Mouse (Mus musculus) cerebellum, adult 9-11 months (tissue): ENCODE data around the gene Syne3.
A peak's percentile ranks its signal among the peaks of the same experiment; 100 is the strongest.

ENCODE experiments used
- DNase-seq: peaks from one replicate; pipeline ENCODE4 v3.0.0; 2022

Syne3 gene

GRCm38 (mm10) chr12:104917297-104917696 lies 92.3 kb downstream of the Syne3 start:
- DNase-seq: no peak

- no peak for DNase-seq
Measured at GRCm38 (mm10) chr12:104916776-104917175, 92.8 kb downstream of the Syne3 start.

GRCm38 (mm10) chr12:104915681-104916080 lies 93.9 kb downstream of the Syne3 start:
- no peak for DNase-seq

DNA sequence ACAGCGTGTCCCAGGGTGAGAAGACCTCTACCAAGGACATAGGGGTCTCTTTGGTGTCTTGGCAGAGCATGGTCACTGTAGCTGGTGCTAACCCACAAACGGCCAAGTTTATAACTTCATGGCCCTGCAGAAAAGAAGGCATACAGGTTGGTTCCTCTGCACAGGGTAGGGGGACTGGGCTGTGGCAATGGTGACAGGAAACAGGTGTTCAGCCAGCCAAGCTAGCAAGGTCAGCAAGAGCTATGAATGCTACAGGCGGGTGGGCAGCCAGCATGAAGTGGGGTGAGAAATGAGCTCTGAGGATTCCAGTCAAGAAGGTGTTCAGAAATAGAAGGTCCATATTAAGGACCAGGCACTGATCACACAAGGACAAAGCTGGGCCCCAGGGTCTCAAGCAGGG lies 96.6 kb downstream of the Syne3 start:
- DNase-seq: no peak

DNA sequence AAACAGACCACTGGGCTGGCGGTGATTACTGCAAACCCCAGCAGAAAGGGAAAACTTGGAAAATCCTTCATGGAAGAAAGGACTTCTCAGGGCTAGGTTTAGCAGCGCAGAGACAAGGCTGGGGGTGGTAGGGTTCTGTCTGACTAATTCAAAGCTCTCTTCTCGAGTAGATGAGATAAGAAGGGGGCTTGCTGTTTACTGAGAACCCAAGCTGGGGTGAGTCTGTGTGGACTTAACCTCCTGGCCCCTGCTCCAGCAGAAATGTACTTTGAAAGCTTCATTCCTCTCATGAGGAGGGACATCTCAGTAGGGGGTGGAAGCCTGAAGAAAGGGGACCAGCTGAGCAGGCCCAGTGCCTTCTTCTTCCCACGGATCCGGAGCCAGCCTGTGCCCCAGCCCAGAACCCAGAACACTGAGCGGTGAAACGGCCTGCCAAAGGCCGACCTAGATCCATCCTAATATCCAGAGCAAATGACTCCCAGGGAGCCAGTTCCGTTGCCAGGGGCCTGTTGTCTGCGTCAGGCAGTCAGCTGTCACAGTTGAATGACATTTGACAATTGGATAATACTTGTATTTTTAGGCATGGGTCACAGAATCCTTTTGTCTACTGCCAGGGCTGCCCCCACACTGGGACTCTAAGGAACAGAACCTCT lies 97.2 kb downstream of the Syne3 start:
- peak; percentile 56 for DNase-seq

DNA sequence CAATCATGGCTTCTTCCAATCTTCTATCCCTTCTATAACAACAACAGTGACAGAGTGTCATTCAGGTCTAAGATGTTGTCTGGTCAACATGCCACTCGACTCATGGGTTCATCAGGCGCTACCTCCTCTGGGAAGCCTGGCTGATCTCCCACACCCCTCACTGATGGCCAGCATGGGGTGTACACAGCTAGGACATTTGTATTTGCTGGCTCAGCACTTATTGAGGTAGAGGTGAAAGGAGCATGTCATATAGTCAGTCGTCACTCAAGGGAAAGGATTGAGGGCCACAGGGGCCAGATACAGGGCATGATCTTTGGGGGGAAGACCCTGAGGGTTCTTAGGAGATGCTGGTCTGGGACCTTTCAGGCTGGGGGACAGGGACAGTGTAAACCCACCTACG lies 99.9 kb downstream of the Syne3 start:
- DNase-seq: no peak

- no peak for DNase-seq
Measured at GRCm38 (mm10) chr12:104908986-104909385, 100.6 kb downstream of the Syne3 start.

- no peak for DNase-seq
Measured at GRCm38 (mm10) chr12:104908024-104908781, 101.4 kb downstream of the Syne3 start.

GRCm38 (mm10) chr12:104907133-104907532 lies 102.5 kb downstream of the Syne3 start:
- no peak for DNase-seq

GRCm38 (mm10) chr12:104904138-104904537 lies 105.5 kb downstream of the Syne3 start:
- DNase-seq: no peak

GRCm38 (mm10) chr12:104902392-104903053 lies 107.1 kb downstream of the Syne3 start:
- DNase-seq: no peak

GRCm38 (mm10) chr12:104901320-104901719 lies 108.3 kb downstream of the Syne3 start:
- peak; percentile 19 for DNase-seq

DNA sequence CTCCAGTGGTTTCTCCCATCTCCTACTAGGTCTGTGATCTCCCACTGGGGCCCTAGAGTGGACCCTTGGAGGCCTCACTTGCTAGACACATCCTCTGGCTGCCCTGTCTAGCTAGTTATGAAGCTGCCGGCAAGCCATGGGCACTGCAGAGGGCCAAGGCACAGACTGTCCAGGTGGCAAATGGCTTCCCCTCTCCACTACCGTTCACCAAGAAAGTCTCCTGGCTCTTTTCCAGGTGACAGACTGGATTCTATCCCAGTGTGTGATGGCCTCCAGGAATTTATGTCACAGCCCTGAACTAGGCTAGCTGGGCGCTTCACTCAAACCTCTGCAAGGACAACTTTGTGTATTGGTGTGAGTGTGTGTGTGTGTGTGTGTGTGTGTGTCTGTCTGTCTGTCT lies 109.8 kb downstream of the Syne3 start:
- peak; percentile 47 for DNase-seq

- DNase-seq: no peak
Measured at GRCm38 (mm10) chr12:104899161-104899560, 110.4 kb downstream of the Syne3 start.

- DNase-seq: no peak
Measured at GRCm38 (mm10) chr12:104898718-104899117, 110.9 kb downstream of the Syne3 start.

DNA sequence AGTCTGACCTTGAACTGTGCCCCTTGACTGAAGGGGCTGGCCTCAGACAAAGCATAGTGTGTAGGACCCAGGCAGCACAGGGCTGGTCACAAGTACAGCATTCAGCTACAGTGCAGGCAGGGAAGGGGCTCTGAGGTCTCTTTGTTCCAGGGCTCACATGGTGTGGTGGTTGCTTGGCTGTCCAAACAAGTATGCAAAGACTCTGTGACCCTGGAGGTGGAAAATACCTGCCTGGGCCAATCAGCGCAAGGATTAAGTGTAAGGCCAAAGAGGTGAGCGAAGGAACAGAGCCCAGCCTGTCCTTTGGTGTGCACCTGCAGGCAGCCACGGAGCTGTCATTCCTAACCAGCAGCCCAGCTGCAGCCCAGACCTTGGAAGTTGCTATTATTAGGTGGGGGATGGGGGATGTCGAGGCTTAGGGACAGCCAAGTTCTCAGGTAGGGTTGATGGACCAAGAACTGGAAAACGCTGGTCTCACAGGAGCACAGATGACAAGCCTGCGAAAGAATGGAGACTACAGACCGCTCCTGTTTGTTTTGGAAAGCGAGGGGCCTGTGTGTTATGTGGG lies 112.5 kb downstream of the Syne3 start:
- DNase-seq: no peak

- peak; percentile 15 for DNase-seq
Measured at GRCm38 (mm10) chr12:104896640-104897039, 113.0 kb downstream of the Syne3 start.

GRCm38 (mm10) chr12:104892245-104892644 lies 117.4 kb downstream of the Syne3 start:
- DNase-seq: no peak

DNA sequence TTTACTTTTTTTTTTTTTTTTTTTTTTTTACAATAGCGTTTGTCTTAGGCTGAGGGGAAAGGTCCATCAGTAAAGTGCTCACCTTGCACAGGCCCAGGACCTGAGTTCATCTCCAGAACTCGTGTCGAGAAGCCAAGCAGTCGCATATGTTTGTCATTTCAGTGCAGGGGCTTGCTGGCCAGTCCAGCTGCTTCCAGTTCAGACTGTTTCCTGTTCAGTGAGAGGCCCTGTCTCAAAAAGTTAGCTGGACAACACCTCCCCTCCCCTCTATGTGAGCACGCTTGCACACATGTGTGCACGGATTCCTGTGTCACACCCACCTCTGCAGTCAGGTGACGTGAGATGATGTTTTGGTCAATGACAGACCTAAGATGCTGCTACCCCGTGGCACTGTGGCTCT lies 119.5 kb downstream of the Syne3 start:
- no peak for DNase-seq

DNA sequence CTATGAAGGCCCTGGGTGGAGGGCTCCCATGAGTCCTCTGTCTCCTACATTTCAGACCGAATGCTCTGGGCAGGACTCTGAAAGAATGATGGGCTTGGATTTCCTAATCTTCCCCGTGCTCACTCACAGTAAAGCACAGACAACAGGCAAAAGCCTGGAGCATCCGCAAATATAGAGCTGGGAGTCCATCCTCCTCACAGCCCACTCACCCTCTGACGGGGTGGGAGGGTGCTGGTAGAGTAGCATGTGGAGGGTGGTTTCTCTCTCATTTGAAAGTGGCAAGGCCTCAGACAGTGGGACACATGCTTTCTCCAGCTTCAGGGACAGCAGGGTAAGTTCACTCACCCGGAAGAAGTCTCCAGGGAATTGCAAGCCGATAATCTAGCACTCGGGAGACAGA lies 123.5 kb downstream of the Syne3 start:
- DNase-seq: no peak

GRCm38 (mm10) chr12:104882533-104882932 lies 127.1 kb downstream of the Syne3 start:
- DNase-seq: no peak

DNA sequence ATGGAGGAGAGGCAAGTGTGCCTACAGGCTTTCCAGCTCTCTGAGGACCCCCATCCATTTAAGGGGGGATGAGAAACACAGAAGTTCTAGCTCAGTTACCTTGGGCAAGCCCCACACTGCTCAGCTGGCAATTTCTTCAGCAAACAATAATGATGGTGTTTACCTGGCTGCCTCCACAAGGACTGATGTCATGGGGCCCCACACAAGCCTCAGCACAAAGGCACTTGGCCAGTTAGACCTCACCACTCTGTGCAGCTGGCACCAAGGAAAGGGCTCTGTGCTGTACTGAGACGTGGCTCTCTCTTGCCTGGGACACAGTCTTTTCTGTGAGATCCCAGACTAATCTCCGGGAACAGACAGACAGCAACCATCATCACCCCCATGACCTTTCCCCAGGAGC lies 127.5 kb downstream of the Syne3 start:
- no peak for DNase-seq

- no peak for DNase-seq
Measured at GRCm38 (mm10) chr12:104881518-104882060, 128.0 kb downstream of the Syne3 start.
